Mouse (Mus musculus): ENCODE data around the gene Fam217a. TPM values are rescaled to one million over a fixed set of nuclear protein-coding genes. Genes with fewer than 3 reads are reported as not detected.
"Not testable (repeated sequence)": the region's sequence is repeated elsewhere in the genome, so short reads cannot be mapped to it uniquely, and the experiment has no call there.

The Fam217a gene
- polyA plus RNA-seq (2015; fragmentation: Nextera tagmentation; extraction: Ambion mirVana) = 0.61 and 0.75 TPM in 2 replicates

DNA sequence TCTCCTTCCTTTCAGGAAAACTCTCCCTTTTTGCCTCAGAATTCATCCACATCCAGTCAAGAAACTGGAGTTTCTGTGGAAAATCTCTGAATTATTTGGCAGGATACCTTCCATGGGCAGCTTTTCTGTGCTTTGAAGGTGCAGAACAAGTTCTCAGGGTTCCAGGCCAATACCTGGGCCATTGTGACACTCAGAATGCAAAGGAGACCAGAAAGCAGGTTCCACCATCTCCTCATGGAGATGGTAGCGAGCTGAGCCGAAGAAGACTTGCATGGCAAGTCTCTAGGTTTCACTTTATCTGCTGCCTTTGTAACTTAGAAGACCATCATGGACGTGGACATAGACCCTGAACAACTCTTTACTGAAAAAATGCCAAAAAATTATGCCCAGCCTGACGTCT, at the start of gene Fam217a, which contains the start of gene 4933417A18Rik:
Fam217a (minus strand) TSS at position 101 of the 400 bp plus-strand sequence.
4933417A18Rik (plus strand) TSS at position 200 of the 400 bp plus-strand sequence.
- H3K4me3 ChIP-seq = no peak within 1 kb of the TSS
- H3K4me2 ChIP-seq = no peak within 1 kb of the TSS
- H3K9ac ChIP-seq = no peak within 1 kb of the TSS
- no peaks in the 10 kb centered on the region for H3K4me1 ChIP-seq (replicated peaks)
- H3K36me3 ChIP-seq = no peaks in the 10 kb centered on the region
- WGBS = 81% methylated on average over 4 of the region's 4 CpGs
- ATAC-seq (ENCODE audit: low read depth) = no peak
- no peak within 1 kb of the TSS for H3K27ac ChIP-seq (replicated peaks)
- H3K9me3 ChIP-seq = no peaks in the 10 kb centered on the region
- H3K27me3 ChIP-seq = no peaks in the 10 kb centered on the region

DNA sequence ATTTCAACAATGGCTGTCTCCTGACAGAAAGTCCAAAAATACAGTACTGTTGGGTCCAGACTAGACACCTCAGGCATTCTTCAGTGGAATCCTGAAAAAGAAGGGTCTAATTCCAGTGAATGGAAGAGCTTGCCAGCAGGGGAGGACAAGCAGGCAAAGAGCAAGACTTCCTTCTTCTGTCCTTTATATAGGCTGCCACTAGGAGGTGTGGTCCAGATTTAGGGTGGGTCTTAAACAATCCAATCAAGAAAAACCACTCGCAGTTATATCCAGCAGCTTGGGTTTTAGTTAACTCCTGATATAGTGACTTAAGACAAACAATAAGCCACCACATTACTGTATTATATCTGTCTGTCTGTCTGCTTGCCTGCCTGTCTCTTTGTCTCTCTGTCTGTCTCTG, 49.7 kb upstream of the Fam217a start:
- Histone ChIP-seq H3K9me3 (no peaks in the 10 kb centered on the region), H3K4me1 (replicated peaks) (no peaks in the 10 kb centered on the region), H3K4me3 (no peak overlapping the region), H3K4me2 (no peak overlapping the region), H3K27me3 (no peaks in the 10 kb centered on the region), H3K9ac (no peak overlapping the region), H3K36me3 (peaks cover 26% of the 10 kb centered on the region), H3K27ac (replicated peaks) (no peak overlapping the region)
- ATAC-seq (ENCODE audit: low read depth) = no peak
- 54% methylated on average over 1 of the region's 1 CpGs for WGBS

DNA sequence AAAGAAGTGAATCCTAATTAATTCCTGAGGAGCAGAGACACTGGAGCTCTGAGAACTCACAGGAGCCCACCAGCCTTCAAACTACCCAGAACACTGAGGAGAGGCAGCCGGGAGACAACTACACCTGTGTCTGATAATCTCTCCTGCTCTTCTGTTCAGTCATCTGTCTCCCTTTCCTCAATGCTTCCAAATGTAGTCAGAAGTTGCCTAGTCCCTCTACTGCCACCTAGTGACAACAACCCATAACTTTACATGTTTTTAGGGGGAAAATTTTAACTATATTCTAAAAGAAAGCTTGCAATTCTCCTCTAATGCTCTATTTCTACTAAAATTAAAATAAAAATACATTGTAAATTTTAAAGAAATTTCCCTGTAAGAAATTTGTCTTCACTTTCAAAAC, 49.0 kb upstream of the Fam217a start:
- WGBS = 56% methylated on average over 1 of the region's 1 CpGs
- peaks cover 19% of the 10 kb centered on the region for H3K36me3 ChIP-seq

DNA sequence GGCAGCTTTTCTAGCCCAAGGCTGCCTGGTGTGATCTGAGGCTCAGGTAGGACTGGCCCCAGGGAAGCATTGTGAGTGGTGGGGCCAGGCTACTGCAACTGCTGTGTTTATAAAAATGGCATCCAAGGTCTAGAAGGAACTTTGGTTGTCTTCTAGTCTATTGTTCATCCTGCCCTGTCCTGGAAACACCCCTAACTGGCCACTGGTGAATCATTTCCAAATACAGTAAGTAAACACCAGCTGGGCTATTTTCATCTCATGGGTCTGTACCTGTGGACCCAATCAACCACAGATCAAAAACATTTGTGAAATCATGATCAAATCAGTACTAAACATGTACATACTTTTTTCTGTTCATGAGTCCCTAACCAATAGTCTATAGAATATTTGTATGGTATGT, 48.3 kb upstream of the Fam217a start:
- H3K4me1 ChIP-seq (replicated peaks); H3K27me3 ChIP-seq; H3K9me3 ChIP-seq; H3K27ac ChIP-seq (replicated peaks); ATAC-seq (ENCODE audit: low read depth); H3K4me2 ChIP-seq; H3K9ac ChIP-seq; H3K4me3 ChIP-seq: not testable (repeated sequence)
- H3K36me3 ChIP-seq = peaks cover 12% of the 10 kb centered on the region

More for the DNA sequence above, 49.0 kb upstream of the Fam217a start:
- no peak overlapping the region for H3K4me3 ChIP-seq
- no peaks in the 10 kb centered on the region for H3K27me3 ChIP-seq
- no peaks in the 10 kb centered on the region for H3K4me1 ChIP-seq (replicated peaks)
- H3K4me2 ChIP-seq = no peak overlapping the region
- H3K9me3 ChIP-seq = no peaks in the 10 kb centered on the region
- no peak overlapping the region for H3K9ac ChIP-seq
- no peak for ATAC-seq (ENCODE audit: low read depth)
- H3K27ac ChIP-seq (replicated peaks) = no peak overlapping the region

DNA sequence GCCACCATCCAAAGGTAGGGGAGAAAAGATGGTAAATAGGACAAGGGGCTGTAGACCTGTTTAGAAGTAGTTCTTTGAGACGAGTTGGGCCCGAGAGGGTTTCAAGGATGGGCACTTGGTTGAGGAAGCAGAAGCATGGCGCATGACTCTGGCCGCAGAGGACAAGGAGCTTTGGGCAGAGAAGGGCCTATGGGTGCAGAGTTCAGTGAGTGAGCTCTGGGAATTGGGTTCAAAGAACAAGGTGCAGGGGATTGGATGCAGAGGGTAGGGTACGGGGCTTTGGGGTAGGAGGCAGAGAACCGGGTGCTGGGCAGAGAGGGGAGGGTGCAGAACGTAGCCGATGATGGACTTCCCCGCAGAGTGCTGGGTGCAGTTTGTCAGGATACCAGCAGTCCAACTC, 41.5 kb upstream of the Fam217a start:
- ATAC-seq (ENCODE audit: low read depth); H3K36me3 ChIP-seq; H3K9me3 ChIP-seq; H3K4me3 ChIP-seq; H3K4me2 ChIP-seq; H3K27ac ChIP-seq (replicated peaks); H3K9ac ChIP-seq: not testable (repeated sequence)
- 72% methylated on average over 9 of the region's 9 CpGs for WGBS
- H3K4me1 ChIP-seq (replicated peaks) = peaks cover 19% of the 10 kb centered on the region
- H3K27me3 ChIP-seq = peaks cover 24% of the 10 kb centered on the region

DNA sequence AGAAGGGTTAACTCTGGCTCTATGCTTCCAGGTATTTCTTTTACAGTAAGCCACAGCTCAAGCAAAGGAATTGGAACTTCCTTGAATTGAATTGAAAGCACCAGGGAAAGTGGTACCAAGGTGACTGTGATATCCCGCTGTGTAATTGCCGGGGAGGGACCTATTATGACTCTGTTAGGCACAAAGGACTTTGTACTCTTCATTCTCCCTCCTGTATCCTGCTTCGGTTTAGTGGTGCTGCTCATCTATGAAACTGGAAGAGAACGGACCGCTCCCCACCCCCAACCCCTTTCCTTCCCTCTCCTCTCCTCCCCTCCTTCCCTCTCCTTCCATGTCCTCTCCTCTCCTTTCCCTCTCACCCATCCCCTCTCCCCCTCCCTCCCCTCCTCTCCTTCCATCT, 40.8 kb upstream of the Fam217a start:
- H3K4me1 ChIP-seq (replicated peaks) = peaks cover 19% of the 10 kb centered on the region
- peaks cover 24% of the 10 kb centered on the region for H3K27me3 ChIP-seq
- no peak overlapping the region for H3K9ac ChIP-seq
- no peak overlapping the region for H3K27ac ChIP-seq (replicated peaks)
- H3K4me2 ChIP-seq = peak overlapping the region; percentile 71
- WGBS = 6% methylated on average over 5 of the region's 5 CpGs
- H3K9me3 ChIP-seq = no peaks in the 10 kb centered on the region
- no peaks in the 10 kb centered on the region for H3K36me3 ChIP-seq
- peak overlapping the region; percentile 39 for H3K4me3 ChIP-seq
- peak; percentile 23; the same call in 1 of the 2 replicates for ATAC-seq (ENCODE audit: low read depth)

DNA sequence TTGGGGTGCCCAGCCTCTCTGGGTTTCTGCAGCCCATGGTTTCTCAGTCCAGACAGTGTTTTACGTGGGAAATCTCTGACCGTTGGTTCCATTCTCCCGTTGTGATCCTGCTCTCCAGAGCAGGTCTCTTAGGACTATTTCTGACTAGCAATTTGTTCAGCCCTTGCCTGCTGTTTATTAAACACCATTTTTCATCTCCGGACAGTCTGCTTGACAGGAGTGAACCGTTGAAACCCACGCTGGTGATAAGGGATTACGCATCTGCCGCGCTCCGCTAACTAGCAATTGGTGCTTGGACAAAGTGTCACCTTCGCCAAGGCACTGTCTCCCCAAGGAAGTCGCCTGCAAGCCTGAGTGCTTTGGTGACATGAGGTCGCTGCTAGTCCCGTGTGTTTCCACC, 40.3 kb upstream of the Fam217a start:
- H3K27ac ChIP-seq (replicated peaks) = no peak overlapping the region
- H3K4me3 ChIP-seq = peak overlapping the region; percentile 39
- peak overlapping the region; percentile 71 for H3K4me2 ChIP-seq
- H3K9ac ChIP-seq = peak overlapping the region; percentile 62
- peaks cover 24% of the 10 kb centered on the region for H3K27me3 ChIP-seq
- peak; percentile 71 for ATAC-seq (ENCODE audit: low read depth)
- H3K9me3 ChIP-seq = no peaks in the 10 kb centered on the region
- H3K4me1 ChIP-seq (replicated peaks) = peaks cover 19% of the 10 kb centered on the region
- WGBS = 3% methylated on average over 14 of the region's 14 CpGs
- no peaks in the 10 kb centered on the region for H3K36me3 ChIP-seq

DNA sequence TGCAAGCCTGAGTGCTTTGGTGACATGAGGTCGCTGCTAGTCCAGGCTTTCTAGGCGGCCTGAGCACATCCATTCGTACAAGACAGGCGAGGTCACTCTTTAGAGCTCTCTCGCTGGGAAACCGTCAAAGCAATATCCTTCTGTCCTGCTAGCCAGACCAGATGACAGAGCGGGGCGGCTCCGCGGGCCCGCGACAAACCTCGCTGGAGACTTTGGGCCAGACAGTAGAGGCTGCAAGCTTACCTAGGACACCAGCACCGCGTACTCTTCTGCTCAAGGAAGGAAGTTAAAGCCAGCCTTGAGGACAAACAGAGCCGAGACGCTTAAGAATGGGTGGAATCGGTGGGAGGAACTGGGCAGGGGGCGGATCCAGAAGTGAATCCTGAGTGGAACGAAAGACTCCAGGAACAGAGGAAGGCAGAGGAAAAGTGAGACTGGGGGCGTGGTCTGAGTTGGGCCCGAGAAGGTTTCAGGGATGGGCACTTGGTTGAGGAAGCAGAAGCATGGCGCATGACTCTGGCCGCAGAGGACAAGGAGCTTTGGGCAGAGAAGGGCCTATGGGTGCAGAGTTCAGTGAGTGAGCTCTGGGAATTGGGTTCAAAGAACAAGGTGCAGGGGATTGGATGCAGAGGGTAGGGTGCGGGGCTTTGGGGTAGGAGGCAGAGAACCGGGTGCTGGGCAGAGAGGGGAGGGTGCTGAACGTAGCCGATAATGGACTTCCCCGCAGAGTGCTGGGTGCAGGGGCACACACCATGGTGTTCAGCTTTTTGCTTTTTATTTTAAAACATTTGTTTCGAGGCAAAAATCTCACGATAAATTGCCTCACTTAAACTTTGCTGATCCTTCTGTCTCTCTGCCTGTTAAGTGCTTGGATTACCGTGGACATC, 39.6 kb upstream of the Fam217a start, which contains the start of gene Eci3:
Eci3 (minus strand) TSS at position 300 of the 887 bp plus-strand sequence.
- H3K36me3 ChIP-seq = no peaks in the 10 kb centered on the region
- peak within 1 kb of the TSS; percentile 39 for H3K4me3 ChIP-seq
- peak within 1 kb of the TSS; percentile 71 for H3K4me2 ChIP-seq
- peaks cover 19% of the 10 kb centered on the region for H3K4me1 ChIP-seq (replicated peaks)
- 5% methylated on average over 32 of the region's 32 CpGs for WGBS
- H3K27ac ChIP-seq (replicated peaks) = no peak within 1 kb of the TSS
- peak; percentile 86 for ATAC-seq (ENCODE audit: low read depth)
- no peaks in the 10 kb centered on the region for H3K9me3 ChIP-seq
- peak within 1 kb of the TSS; percentile 62 for H3K9ac ChIP-seq
- peaks cover 24% of the 10 kb centered on the region for H3K27me3 ChIP-seq

DNA sequence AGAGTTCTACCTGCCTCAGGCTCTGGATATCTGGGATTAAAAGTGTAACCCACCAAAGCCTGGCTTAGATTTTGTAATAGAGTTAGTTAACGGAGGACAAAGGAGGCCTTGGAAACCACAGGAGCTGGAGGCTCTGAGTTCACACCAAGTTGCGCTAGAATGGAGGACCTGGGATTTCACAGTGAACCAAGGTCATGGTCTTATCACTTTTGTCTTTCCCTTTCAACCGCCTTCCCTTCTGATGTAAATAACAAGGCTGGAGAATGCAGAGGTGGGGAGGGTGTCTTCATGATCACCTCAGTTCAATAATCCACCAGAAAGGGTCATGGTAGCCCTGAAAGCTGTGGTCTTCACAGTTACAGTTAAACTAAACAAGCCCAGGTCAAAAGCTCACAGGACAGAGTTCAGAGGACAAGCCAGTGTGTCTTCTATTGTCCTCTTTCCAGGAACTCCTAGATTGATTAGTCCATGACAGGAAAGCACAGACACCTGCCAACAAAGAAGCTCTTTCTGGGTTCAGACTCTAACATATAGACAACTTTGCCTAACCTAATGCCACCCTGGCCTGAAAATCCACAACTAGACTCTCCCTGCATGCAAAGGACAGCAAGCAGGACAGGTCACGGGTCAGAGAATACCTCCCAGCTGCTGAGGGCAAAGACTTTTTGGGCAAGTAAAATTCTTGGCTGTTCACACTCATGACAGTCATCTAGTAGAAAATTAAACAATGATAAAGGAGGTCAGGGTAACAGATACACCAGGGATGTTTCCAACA, 37.1 kb upstream of the Fam217a start:
- Histone ChIP-seq H3K27me3 (peaks cover 22% of the 10 kb centered on the region), H3K27ac (replicated peaks) (no peak overlapping the region), H3K9ac (no peak overlapping the region), H3K36me3 (no peaks in the 10 kb centered on the region), H3K4me1 (replicated peaks) (peaks cover 19% of the 10 kb centered on the region), H3K4me3 (no peak overlapping the region), H3K4me2 (no peak overlapping the region), H3K9me3 (no peaks in the 10 kb centered on the region)
- no peak for ATAC-seq (ENCODE audit: low read depth)
- 87% methylated on average over 4 of the region's 4 CpGs for WGBS

DNA sequence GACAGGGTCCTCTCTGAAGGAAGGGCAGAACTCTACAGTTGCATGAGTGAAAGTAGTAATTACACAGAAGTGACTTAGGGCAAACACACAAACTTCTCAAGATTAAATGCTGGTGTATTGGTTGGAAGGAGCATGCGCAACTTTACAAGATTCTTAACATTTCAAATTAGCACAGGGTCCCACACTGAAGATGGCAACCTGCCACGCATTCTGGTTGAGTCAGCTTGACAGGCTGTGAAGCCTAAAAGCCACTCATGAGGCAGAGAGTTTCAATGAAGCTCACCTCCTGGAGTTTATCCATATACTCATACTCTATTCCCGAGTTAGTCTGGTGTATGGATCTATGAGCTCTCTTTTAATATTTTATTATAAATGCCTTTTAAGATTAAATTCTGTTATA, 34.0 kb upstream of the Fam217a start:
- H3K9ac ChIP-seq; H3K27ac ChIP-seq (replicated peaks); H3K4me1 ChIP-seq (replicated peaks); H3K9me3 ChIP-seq; H3K4me3 ChIP-seq; H3K27me3 ChIP-seq; ATAC-seq (ENCODE audit: low read depth); H3K36me3 ChIP-seq; H3K4me2 ChIP-seq: not testable (repeated sequence)
- 91% methylated on average over 3 of the region's 3 CpGs for WGBS

DNA sequence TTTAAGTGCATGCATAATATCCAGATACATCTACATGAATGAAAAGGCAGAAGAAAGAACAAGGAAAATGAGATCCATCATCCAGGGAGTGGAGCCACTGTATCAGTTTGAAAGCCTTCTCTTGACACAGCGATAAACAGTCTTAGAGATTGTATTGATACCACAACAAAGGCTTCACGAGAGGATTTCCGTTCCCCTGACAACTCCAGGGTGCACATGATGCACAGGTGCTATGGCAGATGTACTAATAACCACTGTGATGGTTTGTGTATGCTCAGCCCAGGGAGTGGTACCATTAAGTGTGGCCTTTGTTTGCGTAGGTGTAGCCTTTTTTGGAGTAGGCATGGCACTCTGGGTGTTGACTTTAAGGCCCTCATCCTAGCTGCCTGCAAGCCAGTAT, 32.8 kb upstream of the Fam217a start:
- no peak for ATAC-seq (ENCODE audit: low read depth)
- Histone ChIP-seq H3K4me2 (no peak overlapping the region), H3K27ac (replicated peaks) (no peak overlapping the region), H3K9ac (no peak overlapping the region), H3K4me3 (no peak overlapping the region), H3K9me3 (no peaks in the 10 kb centered on the region), H3K27me3 (no peaks in the 10 kb centered on the region), H3K36me3 (no peaks in the 10 kb centered on the region), H3K4me1 (replicated peaks) (no peaks in the 10 kb centered on the region)
- 90% methylated on average over 4 of the region's 4 CpGs for WGBS

DNA sequence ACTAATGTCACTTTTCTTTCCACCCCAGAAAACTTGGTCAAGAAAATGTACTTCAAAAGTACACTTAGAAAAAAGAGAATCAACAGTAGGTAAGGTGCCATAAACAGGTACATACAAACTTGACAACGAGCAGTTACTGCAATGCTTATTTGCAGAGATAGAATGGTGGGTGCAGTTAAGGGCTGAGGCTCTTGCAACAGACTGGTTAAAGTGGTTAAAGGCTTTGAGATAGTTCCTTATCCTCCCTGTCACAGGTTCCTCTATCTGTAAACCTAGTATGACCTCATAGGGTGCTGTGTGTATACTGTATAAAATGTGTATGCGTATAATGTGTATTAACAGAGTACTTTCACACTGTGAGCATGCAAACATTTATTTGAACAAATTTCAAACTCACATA, 27.3 kb upstream of the Fam217a start:
- H3K4me1 ChIP-seq (replicated peaks); H3K4me3 ChIP-seq; H3K36me3 ChIP-seq; H3K27ac ChIP-seq (replicated peaks); H3K4me2 ChIP-seq; H3K27me3 ChIP-seq; H3K9me3 ChIP-seq; ATAC-seq (ENCODE audit: low read depth); H3K9ac ChIP-seq: not testable (repeated sequence)
- 95% methylated on average over 2 of the region's 2 CpGs for WGBS

Measured in neural tube, embryonic 13.5 days (tissue).